Mouse (Mus musculus) stomach, embryonic 16.5 days (tissue): ENCODE results near the gene Pnldc1. TPM values are rescaled to one million over a fixed set of nuclear protein-coding genes. Genes with fewer than 3 reads are reported as not detected.
"Not testable (repeated sequence)": the region's sequence is repeated elsewhere in the genome, so short reads cannot be mapped to it uniquely, and the experiment has no call there.

Experiments
- ATAC-seq: fragments of 200-750 bp; cut with Nextera tagmentation; 2 replicates; pipeline ENCODE4 v1.8.0; 2017; ENCODE audit warnings: moderate number of reproducible peaks, moderate TSS enrichment; ENCODE audit not compliant: insufficient read depth, low FRiP score
- H3K27ac ChIP-seq: fragments of 300-500 bp; sonication (generic); 2 replicates; pipeline ENCODE4 v1.5.1; 2014; ENCODE audit warnings: low read length
- H3K27me3 ChIP-seq: fragments of 300-500 bp; sonication (generic); 2 replicates; pipeline ENCODE4 v1.6.1; 2014; ENCODE audit warnings: low read length, control low read depth, mixed read lengths; ENCODE audit not compliant: control insufficient read depth, insufficient read depth
- H3K36me3 ChIP-seq: fragments of 300-500 bp; sonication (generic); 2 replicates; pipeline ENCODE4 v1.6.1; 2014; ENCODE audit warnings: low read length; ENCODE audit not compliant: control insufficient read depth, insufficient read depth
- H3K4me1 ChIP-seq: fragments of 300-500 bp; sonication (generic); 2 replicates; pipeline ENCODE4 v1.6.1; 2014; ENCODE audit warnings: low read length, control low read depth, mixed read lengths; ENCODE audit not compliant: control insufficient read depth, insufficient read depth
- H3K4me2 ChIP-seq: fragments of 300-500 bp; sonication (generic); 2 replicates; pipeline ENCODE4 v1.6.1; 2014; ENCODE audit warnings: low read depth, low read length, mixed read lengths
- H3K4me3 ChIP-seq: fragments of 300-500 bp; sonication (generic); replicated peaks from 2 replicates; pipeline ENCODE4 v1.5.1; 2014; ENCODE audit warnings: mild to moderate bottlenecking, low read length
- H3K9ac ChIP-seq: fragments of 300-500 bp; sonication (generic); 2 replicates; pipeline ENCODE4 v1.6.1; 2014; ENCODE audit warnings: low read length
- H3K9me3 ChIP-seq: fragments of 300-500 bp; sonication (generic); replicated peaks from 2 replicates; pipeline ENCODE4 v1.6.1; 2016; ENCODE audit warnings: low read length, control low read depth; ENCODE audit not compliant: control insufficient read depth
- WGBS: fragments of 180-500 bp; shearing (Covaris S2); extraction: QIAGEN DNeasy Blood & Tissue Kit; methylation state at CpG from one replicate; pipeline ENCODE4 v1.1.7; 2014; 5-methylcytosine and 5-hydroxymethylcytosine counted together
- polyA plus RNA-seq: library from polyadenylated mRNA; unstranded; fragments of >200 nt; fragmentation: Nextera tagmentation; extraction: Ambion mirVana; gene quantifications from 2 replicates; pipeline ENCODE4 v1.2.1, GENCODE M21; 2015

Pnldc1 gene
- polyA plus RNA-seq, 1 experiment from 2014 or later: 1.1 TPM

DNA sequence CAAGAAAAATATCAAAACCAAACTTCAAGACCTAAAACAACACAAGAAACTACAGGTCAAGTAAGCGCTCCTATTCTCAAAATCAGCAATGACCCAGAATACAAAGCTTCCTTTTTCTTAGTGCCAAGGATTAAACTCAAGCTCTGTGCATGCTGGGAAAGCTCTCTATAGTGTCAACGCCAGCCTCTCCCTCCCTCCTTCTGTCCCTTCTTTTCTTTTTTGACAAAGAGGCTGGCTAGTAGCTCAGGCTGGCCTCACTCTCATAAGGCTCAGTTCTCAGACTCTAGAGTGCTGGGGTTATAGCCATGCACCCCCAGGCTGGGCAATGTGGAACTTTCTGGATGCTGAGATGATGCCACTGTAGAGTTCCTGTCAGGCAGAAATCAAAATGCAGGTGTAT is 28.0 kb upstream of the Pnldc1 start:
- no peak overlapping the region for H3K27ac ChIP-seq
- H3K4me1 ChIP-seq: peaks cover 5% of the 10 kb centered on the region; the same call in 1 of the 2 replicates
- H3K9me3 ChIP-seq: no peaks in the 10 kb centered on the region
- H3K27me3 ChIP-seq: no peaks in the 10 kb centered on the region
- no peak overlapping the region for H3K9ac ChIP-seq
- H3K36me3 ChIP-seq: no peaks in the 10 kb centered on the region
- H3K4me2 ChIP-seq: no peak overlapping the region
- WGBS: 54% methylated on average over 2 of the region's 2 CpGs
- no peak for ATAC-seq
- H3K4me3 ChIP-seq: no peak overlapping the region

DNA sequence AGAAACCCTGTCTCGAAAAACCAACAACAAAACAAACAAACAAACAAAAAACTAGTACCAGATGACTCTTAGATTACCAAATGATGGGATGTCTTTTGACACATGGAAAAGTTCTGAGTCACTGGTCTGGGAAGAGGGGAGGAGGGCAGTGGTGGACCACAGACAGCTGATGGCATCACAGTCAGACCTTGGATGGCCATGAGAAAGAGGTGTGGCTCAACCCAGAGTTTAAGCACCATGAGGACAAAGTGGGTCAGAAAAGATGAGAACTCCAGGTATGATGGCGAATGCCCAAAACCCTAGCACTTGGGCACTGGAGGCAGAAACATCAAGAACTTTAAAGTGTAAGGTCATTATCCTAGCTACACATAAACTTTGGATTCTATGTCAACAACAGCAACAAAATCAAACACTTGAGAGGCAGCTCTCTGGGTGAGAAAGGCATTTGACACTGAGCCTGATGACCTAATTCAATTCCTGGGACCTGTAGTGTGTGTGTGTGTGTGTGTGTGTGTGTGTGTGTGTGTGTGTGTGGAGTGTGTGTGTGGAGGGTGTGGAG is 27.5 kb upstream of the Pnldc1 start:
- no peaks in the 10 kb centered on the region for H3K36me3 ChIP-seq
- 84% methylated on average over 2 of the region's 2 CpGs for WGBS
- H3K27me3 ChIP-seq: no peaks in the 10 kb centered on the region
- no peak overlapping the region for H3K27ac ChIP-seq
- H3K9ac ChIP-seq: no peak overlapping the region
- ATAC-seq: no peak
- no peaks in the 10 kb centered on the region for H3K9me3 ChIP-seq
- H3K4me2 ChIP-seq: no peak overlapping the region
- H3K4me1 ChIP-seq: peaks cover 5% of the 10 kb centered on the region; the same call in 1 of the 2 replicates
- H3K4me3 ChIP-seq: no peak overlapping the region

DNA sequence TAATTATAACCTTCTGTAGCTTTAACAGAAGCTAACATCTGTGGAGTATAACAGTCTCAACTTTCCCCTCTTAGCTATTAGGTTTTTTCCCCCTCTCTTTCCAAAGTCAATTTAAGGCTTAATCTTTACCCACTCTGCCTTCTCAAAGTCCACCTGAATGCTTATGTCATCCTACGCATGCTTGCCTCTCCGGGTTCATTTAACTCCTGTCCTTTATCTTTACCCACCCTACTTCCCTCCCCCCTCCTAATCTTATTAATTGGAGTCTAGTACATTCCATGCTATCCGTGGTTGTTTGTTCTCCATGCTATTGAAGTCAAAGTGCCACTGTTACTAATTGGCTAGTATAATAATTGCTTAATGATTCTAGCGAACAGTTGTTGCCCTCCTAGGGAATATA is 25.7 kb upstream of the Pnldc1 start:
- 46% methylated on average over 4 of the region's 4 CpGs for WGBS

DNA sequence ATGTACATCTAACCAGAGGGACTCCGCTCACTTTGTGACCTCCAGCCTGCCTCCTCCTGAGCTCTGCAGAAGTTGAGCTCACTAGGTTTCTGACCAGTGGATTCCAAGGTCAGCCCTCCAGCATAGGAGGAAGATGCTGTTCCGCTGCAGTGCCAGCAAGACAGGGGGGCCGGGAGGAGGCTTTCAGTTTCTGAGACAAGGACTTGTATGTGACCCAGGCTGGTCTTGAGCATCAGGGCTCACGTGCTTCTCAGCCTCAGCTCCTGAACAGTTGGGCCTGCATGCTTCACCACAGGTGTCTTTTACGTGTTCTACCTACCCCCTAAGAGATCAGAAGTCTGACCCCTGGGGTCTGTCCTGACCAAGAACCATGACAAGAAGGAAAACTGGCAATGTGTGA is 21.5 kb upstream of the Pnldc1 start:
- not testable (repeated sequence) for H3K36me3 ChIP-seq, H3K27me3 ChIP-seq, H3K9ac ChIP-seq, H3K4me3 ChIP-seq, H3K27ac ChIP-seq, H3K4me1 ChIP-seq, H3K4me2 ChIP-seq, ATAC-seq, H3K9me3 ChIP-seq
- WGBS: 88% methylated on average over 5 of the region's 5 CpGs

More for the DNA sequence above, 25.7 kb upstream of the Pnldc1 start:
- H3K4me2 ChIP-seq: no peak overlapping the region
- H3K9me3 ChIP-seq: no peaks in the 10 kb centered on the region
- no peaks in the 10 kb centered on the region for H3K27me3 ChIP-seq
- H3K4me1 ChIP-seq: peaks cover 5% of the 10 kb centered on the region; the same call in 1 of the 2 replicates
- no peak overlapping the region for H3K27ac ChIP-seq
- no peaks in the 10 kb centered on the region for H3K36me3 ChIP-seq
- ATAC-seq: no peak
- H3K4me3 ChIP-seq: no peak overlapping the region
- H3K9ac ChIP-seq: no peak overlapping the region

DNA sequence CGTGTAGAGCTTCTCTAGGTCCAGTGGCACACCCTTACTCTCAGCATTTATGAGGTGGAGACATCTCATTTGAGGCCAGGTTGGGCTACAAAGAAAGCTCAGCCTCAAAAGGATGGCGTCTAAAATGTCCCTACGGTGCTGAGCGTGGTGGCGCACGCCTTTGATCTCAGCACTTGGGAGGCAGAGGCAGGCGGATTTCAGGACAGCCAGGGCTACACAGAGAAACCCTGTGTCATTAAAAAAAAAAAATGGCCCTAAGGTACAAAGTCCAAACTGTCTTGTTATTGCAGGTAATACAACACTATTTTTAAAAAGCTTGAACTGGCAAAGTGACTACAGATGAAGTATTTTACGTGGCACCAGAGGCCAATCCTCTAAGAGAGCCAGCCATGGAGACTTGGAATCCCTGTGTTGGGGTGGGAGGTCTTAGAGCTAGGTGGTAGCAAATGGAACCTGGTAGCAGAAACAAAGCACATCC is 15.7 kb upstream of the Pnldc1 start:
- WGBS: 85% methylated on average over 8 of the region's 8 CpGs
- ATAC-seq: no peak
- Histone ChIP-seq H3K27me3 (no peaks in the 10 kb centered on the region), H3K4me1 (no peaks in the 10 kb centered on the region), H3K4me2 (no peak overlapping the region), H3K4me3 (no peak overlapping the region), H3K36me3 (peaks cover 36% of the 10 kb centered on the region), H3K9me3 (no peaks in the 10 kb centered on the region), H3K9ac (no peak overlapping the region), H3K27ac (no peak overlapping the region)

DNA sequence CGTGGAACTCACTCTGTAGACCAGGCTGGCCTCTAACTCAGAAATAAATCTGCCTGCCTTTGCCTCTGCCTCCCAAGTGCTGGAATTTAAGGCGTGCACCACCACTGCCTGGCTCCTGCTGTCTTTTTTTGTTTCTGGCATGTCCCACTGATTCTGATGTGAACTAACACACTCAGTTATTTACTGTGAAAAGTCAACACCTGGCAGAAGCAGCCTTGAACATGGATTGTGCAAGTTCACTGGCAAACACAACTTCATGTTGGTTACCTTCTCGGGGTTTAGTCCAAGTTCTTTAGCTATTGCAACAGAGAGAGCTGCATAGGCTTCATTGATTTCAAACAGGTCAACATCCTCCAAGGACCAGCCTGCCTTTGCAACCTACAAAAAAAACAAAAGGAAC is 15.0 kb upstream of the Pnldc1 start:
- Histone ChIP-seq H3K9me3 (no peaks in the 10 kb centered on the region), H3K9ac (no peak overlapping the region), H3K27me3 (no peaks in the 10 kb centered on the region), H3K27ac (no peak overlapping the region), H3K4me1 (no peaks in the 10 kb centered on the region), H3K36me3 (peaks cover 43% of the 10 kb centered on the region), H3K4me2 (no peak overlapping the region), H3K4me3 (no peak overlapping the region)
- 87% methylated on average over 3 of the region's 3 CpGs for WGBS
- ATAC-seq: no peak

DNA sequence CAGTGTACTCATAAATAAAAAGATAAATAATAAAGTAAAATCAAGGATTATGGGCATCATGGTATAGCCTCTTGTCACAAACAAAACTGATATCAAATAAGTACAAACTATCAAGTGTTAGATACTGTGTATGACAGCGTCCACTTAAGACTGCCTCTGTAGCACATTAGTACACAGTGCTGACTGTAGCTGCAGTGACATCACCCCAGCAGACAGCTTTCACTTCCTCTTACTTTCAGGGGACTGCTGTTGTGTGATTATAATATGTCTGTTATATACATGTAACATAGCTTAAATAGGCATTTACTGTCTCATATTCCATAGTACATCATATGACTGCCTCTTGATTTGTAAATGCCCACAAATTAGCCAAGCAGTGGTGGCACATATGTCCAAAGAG is 11.0 kb upstream of the Pnldc1 start:
- no peak for ATAC-seq
- peaks cover 5% of the 10 kb centered on the region; the same call in 1 of the 2 replicates for H3K4me1 ChIP-seq
- H3K27ac ChIP-seq: no peak overlapping the region
- H3K4me2 ChIP-seq: no peak overlapping the region
- peaks cover 50% of the 10 kb centered on the region for H3K36me3 ChIP-seq
- WGBS: 86% methylated on average over 1 of the region's 1 CpGs
- no peak overlapping the region for H3K4me3 ChIP-seq
- no peaks in the 10 kb centered on the region for H3K27me3 ChIP-seq
- no peaks in the 10 kb centered on the region for H3K9me3 ChIP-seq
- no peak overlapping the region for H3K9ac ChIP-seq

DNA sequence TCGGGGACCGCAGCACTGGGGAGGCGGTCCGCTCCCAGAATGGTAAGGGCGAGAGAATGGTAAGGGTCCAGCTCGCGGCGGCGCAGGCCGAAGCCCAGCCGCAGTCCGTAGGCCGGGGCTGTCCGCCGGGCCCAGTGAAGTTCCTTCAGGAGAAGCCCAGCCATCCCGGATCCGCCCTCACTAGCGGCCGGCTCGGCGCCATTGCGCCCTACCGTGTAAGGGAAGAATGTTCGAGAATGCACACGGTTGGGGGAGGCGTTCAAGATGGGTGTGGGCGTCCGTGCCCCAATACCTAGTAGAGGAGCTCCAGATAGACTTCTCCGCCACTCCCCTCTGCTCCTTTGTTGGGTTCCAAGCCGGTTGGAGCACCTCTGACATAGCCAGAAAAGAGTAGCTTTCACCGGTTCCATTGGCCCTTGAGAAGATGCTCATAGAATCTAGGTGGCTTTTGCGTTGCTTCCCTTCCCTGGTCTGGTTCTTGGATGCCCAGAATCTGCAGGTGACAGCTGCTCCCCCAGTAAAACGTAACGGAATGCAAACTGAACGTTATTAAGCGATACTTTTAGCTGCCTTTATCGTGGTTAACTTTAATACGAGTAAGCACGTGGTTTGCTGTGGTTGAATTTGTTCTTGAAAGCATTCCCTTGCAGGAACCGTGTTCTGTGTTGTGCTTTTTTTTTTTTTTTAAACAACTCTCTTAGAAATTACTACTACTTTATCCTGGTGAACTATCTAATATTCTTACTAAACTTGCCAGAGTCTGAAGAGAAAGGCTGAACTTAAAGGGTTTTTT is 6.8 kb upstream of the Pnldc1 start:
- peaks cover 33% of the 10 kb centered on the region for H3K36me3 ChIP-seq
- no peaks in the 10 kb centered on the region for H3K27me3 ChIP-seq
- peak overlapping the region; percentile 81 for H3K4me2 ChIP-seq
- under 1% methylated on average over 40 of the region's 40 CpGs for WGBS
- H3K9me3 ChIP-seq: no peaks in the 10 kb centered on the region
- H3K27ac ChIP-seq: peak overlapping the region; percentile 95
- peak overlapping the region; percentile 99 for H3K4me3 ChIP-seq
- peaks cover 8% of the 10 kb centered on the region; the same call in 1 of the 2 replicates for H3K4me1 ChIP-seq
- ATAC-seq: peak; percentile 63
- H3K9ac ChIP-seq: peak overlapping the region; percentile 99

DNA sequence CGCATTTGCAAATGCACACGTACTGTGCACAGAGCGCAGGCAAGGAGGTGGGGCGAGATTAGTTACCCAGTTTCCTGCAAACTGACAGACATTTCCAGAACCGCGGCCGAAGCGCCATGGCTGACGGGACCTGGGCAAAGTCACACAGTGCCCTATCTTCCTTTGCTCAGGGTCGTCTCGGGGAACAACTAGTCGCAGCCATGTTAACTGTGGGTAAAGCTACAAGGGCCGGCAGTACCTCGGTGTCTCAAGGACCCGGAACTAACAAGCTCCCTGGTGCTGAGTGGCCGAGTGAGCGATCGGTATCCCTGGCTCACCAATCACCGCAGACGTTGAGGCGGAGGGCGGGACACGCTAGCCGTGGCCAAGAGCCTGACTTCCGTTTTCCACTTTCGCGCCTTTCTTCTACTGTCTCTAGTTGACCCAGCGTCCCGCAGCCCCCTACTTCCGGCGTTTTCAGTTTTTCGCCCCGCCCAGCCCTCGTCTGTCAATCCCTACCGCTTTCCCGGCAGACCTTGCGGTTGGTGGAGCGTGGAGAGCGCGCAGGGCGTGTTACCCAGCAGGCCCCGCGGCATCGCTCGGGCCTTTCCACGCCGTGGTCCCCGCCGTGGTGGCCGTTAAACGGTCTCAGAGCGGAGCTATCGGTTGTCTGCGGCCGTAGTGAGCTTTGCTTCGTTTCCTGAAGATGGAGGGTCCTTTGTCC is 6.0 kb upstream of the Pnldc1 start, which contains the start of gene Mrpl18:
Mrpl18 (minus strand) TSS at position 465 of the 703 bp plus-strand sequence.
- Histone ChIP-seq H3K9ac (peak within 1 kb of the TSS; percentile 99), H3K4me3 (peak within 1 kb of the TSS; percentile 99), H3K27me3 (no peaks in the 10 kb centered on the region), H3K9me3 (no peaks in the 10 kb centered on the region), H3K36me3 (peaks cover 32% of the 10 kb centered on the region), H3K27ac (peak within 1 kb of the TSS; percentile 95), H3K4me2 (peak within 1 kb of the TSS; percentile 81), H3K4me1 (peaks cover 8% of the 10 kb centered on the region; the same call in 1 of the 2 replicates)
- under 1% methylated on average over 56 of the region's 56 CpGs for WGBS
- ATAC-seq: peak; percentile 99
